Mouse (Mus musculus) natural killer cell, adult 2 months (primary cell): ENCODE data around the gene Slc7a1.

Experiments
- DNase-seq, 2 experiments: peaks; one replicate each; pipeline ENCODE4 v3.0.0; 2022; ENCODE audit warnings: low spot score in 2 of 2

Slc7a1 gene

DNA sequence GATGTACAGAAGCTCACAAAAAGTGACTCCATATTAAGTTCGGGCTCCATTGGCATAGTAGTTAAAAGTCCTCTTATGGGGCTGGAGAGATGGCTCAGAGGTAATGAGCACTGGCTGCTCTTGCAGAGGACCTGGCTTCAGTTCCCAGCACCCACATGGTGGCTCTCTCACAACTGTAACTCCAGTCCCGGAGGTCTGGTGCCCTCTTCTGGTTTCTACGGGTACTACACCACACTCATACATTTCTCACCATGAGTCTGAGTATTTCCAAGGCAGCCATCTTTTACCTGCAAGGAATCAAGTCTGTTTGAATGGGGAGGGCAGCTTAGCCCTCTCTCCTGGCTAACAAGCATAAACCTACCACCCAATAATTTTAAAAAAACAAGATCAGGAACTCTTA is 30.5 kb downstream of the Slc7a1 start:
- DNase-seq = no peak

- no peak for DNase-seq
These were observed 31.9 kb downstream of the Slc7a1 start for GRCm38 (mm10) chr5:148367816-148368215.

GRCm38 (mm10) chr5:148366455-148366854 is 33.2 kb downstream of the Slc7a1 start:
- DNase-seq = no peak

GRCm38 (mm10) chr5:148363441-148364113 is 36.1 kb downstream of the Slc7a1 start:
- no peak for DNase-seq

- no peak for DNase-seq
These were observed 37.4 kb downstream of the Slc7a1 start for GRCm38 (mm10) chr5:148362296-148362695.

DNA sequence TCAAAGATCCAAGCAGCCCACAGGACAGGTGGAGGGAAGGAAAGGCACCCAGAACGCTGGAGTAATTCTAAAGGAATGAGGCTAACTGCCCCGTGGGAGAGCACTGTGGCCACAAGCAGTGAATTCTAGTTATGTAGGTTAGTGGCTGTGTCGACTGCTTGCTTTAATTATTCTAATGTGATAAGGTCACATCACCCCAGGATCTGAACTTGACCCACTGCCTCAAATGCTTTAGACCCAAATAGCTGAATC is 38.0 kb downstream of the Slc7a1 start:
- DNase-seq = no peak

DNA sequence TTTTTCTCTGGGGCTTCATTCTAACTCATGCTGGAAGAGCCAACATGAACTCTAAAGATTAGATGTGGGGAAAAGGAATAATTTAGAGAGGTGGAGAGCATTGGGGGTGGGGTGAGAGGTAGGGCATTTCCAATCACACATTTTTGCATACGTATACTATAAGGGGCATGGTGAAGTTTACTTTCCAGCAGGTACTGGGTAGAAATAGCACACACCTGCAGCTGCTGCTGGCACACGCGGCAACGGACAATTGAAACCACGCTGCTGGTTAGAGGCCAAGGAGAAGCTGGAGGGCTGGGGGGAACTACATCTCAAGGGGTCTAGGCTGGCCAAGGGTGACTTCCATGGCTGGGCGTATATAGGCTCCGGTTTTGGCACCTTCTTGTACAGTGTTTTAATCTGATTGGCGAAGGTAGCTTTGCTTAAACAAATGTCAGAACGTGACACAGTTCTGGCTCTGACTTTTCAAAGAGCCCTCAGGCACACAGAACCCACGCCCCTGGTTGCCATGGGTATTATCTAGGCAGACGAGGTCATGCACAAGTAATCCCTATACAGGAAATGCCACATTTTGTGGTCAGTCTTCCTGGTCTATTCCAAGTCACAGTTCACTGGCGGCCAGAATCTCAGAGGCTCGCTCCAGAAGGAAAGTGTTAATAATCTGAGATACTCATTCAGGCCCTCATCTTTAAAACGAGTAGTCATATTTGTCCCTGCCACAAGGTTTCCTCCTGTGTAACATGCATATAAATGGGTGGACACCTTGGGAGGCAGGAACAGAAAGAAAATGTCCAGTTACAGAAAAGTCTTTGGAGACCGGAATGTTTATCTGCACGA is 38.6 kb downstream of the Slc7a1 start:
- no peak for DNase-seq

GRCm38 (mm10) chr5:148359131-148359530 is 40.6 kb downstream of the Slc7a1 start:
- no peak for DNase-seq

DNA sequence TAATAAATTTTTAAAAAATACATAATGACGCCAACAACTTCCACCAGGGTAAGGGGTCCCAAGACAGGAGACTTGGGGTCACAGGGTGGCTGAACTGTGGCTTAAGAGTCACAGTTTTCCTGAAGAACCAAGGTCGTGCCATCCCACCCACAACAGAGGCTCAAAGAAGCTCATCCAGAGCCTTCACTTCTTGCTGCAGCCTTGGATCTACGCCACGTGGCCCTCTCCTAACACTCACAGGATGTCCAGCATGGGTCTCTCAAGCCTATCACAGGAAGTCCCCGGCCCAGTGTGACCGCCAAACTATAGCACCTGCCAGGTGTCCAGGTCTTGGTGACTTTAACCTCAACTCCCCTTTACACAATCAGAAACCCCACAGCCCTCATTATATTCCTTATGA is 42.5 kb downstream of the Slc7a1 start:
- DNase-seq = no peak

DNA sequence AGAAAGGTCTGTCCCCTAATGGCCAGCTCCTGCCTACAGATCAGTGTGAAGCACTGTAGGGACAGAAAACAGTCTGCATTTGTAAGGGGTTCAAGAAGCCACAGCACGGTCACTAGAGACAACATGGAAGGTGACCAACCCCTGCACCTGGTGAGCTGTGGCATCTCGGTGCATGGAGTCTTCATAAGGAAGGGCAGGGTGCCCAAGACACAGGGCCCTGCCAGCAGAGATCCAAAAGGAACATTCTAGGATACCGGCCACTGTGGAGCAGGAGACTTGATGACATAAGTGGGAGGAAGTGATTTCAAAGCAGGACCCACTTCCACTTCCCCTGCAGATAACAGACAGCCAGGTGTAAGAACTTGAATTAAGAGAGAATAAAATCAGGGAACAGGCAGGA is 43.9 kb downstream of the Slc7a1 start:
- DNase-seq = no peak

DNA sequence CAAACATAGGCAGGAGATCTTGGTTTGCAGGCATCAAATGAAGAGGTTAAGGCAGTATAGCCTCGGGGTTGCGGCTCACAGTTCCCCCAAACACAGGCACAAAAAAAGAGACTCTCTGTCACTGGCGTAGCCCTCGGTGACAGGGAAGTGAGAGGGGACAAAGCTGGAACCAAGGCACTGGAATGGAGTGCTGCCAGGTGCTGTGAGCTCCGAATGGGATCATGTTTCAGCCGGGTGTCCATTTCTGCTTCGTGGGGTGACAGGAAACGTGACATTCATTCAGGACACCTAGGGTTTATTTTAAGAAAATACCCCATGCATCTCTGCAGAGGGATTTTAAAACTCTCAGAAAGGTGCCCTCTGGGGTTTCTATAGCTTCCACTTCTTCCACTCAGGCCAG is 45.2 kb downstream of the Slc7a1 start:
- DNase-seq = no peak

DNA sequence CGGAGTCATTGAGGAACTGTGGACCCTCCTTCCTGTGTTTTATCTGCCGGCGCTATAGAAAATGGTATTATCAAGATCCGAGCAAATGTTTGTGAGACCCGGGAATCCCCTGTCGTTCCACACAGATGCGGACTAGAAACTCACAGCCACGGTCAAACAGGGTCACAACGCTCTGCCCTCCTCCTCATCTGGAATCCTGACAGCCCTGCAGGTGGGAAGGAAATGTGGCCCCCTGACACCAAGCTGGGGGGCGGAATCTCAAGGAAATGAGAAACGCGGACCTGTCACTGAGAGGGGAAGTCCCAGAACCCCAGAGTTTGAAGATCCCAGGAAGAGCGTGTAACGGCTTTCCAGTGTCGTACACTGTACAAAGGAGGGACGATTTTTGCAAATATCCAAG is 46.3 kb downstream of the Slc7a1 start:
- no peak for DNase-seq

GRCm38 (mm10) chr5:148349327-148350011 is 50.2 kb downstream of the Slc7a1 start:
- DNase-seq = no peak

GRCm38 (mm10) chr5:148348153-148348552 is 51.6 kb downstream of the Slc7a1 start:
- DNase-seq = no peak

- DNase-seq = peak in 1 of 2 experiments; percentile 9
These were observed 53.2 kb downstream of the Slc7a1 start for GRCm38 (mm10) chr5:148346543-148346942.

GRCm38 (mm10) chr5:148344374-148344773 is 55.3 kb downstream of the Slc7a1 start:
- DNase-seq = no peak

GRCm38 (mm10) chr5:148342061-148342741 is 57.5 kb downstream of the Slc7a1 start:
- DNase-seq = peak; percentile 14 to 38

- DNase-seq = no peak
These were observed 60.6 kb downstream of the Slc7a1 start for GRCm38 (mm10) chr5:148339126-148339525.

- peak; percentile 46 to 64 for DNase-seq
These were observed 67.1 kb downstream of the Slc7a1 start for GRCm38 (mm10) chr5:148332622-148332974.

DNA sequence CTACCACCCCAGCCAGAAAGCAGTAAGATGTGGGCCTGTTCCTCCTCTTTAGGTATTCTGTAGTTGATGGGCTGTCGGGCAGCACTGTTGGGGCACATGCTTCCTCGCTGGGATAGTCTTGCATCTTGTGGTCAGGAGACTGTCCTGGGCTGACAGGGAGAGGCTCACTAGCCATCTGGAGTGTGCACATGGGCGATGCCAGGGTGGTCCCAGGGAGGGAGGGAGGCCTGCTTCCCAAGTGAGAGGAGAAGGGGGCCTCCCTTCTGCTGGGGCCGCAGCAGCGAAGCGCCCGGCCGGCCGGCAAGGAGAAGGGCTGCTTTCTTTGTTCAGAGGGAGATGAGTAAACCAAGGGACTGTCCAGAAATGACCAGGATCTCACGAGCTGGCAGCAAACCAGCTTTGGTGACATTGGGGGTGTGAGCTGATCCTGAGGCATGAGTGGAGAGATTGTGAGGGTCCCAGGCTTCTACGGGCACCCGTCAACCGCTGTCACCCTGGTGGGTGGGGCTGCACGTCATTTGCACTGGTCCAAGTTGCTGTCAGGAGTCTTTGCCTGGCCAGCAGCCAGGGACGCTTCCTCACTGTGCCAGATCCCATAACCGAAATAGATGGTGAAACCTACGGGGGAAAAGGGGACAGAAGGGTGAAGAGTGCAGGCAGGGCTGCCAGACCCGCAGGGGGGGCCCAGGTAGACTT is 67.6 kb downstream of the Slc7a1 start:
- DNase-seq = no peak

GRCm38 (mm10) chr5:148331229-148331776 is 68.4 kb downstream of the Slc7a1 start:
- no peak for DNase-seq

DNA sequence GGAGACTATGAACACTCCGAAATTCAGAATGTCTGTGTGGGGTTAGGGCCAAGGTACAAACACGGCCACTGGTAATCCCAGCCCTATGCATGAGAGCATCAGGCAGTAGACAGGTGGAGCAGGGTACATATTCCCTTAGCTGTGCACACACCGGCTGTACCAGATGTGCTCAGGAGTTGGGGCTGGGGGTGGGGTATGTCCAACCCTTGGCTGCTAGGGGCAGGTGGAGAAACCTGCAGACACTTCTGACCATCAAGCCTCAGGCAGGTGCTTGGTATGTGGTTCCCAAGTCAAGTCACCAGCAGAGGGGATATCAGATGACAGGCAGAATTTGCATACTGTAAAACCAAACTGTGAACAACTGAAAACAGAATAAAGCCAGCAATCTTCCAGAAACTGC is 70.7 kb downstream of the Slc7a1 start:
- DNase-seq = no peak
